Mouse (Mus musculus): ENCODE measurements at regions not wholly inside any gene's neighbourhood (a gene's known extent, or its start where the extent isn't known, plus 50 kb on each side); places are given as distances from the start of the nearest gene placed in this dataset.

DNA sequence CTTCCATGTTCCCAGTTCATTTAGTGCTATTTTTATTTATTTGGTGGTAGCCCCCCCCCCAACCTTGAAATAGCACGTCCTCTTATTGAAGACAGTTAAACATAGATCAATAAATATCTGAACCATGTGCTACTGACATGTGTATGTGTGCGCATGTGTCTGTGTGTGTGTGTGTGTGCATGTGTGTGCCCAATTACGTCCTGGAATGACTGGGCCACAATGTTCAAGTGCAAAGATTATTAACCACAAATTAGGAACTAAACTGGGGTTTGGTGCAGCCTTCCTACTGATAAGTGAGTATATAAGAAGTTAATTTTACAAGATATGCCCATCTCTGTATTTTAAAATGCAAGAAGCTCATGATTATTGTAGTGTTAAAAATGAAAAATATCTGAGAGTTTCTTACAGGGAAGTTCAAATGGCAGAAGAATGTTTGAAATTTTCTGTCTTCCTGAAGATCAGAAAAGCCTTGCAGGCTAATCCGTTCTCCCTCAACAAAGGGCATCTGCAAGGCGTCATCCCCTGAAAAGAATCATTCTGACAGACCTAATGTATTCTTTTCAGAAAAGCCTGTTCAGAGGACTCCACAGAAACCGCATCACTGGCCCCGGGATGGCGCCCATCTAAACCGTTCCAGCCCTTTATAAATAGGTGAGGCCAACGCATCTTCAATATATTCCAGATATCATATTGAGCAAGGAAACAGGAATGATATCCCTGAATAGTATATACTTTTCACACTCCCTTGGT is 170.8 kb downstream of the Sox4 start:
- TF ChIP-seq POLR2A (IDR thresholded peaks at IDR 0.05; ENCODE audit: extremely low read depth, insufficient read depth, low read length): no peak
- TF ChIP-seq CTCF (IDR thresholded peaks at IDR 0.05; ENCODE audit: extremely low read depth, insufficient read depth, low read length): no peak

Measured in cortical plate, adult 2 months (tissue).